Mouse (Mus musculus) spleen, adult 2 months (tissue): Measurements from ENCODE around the gene Tbl1xr1. TPM values are rescaled to one million over a fixed set of nuclear protein-coding genes. Genes with fewer than 3 reads are reported as not detected.

Experiments used
- DNase-seq, 2 experiments: peaks; one replicate each; pipeline versions ENCODE4 v3.0.0 to v3.0.0-alpha.2; 2012 to 2021; ENCODE audit warnings: low spot score in 2 of 2, low read depth in 1 of 2
- H3K27ac ChIP-seq: fragments of 200-500 bp; 2 replicates; pipeline ENCODE4 v1.5.1; 2012; ENCODE audit warnings: low read length, inconsistent platforms; ENCODE audit not compliant: insufficient read depth
- H3K27me3 ChIP-seq: fragments of 200-500 bp; 2 replicates; pipeline ENCODE4 v1.6.1; 2012; ENCODE audit warnings: mild to moderate bottlenecking, moderate library complexity, low read length, inconsistent platforms; ENCODE audit not compliant: control insufficient read depth, insufficient read depth
- H3K36me3 ChIP-seq: fragments of 200-500 bp; 2 replicates; pipeline ENCODE4 v1.6.1; 2012; ENCODE audit warnings: mild to moderate bottlenecking, low read length, inconsistent platforms; ENCODE audit not compliant: control insufficient read depth, insufficient read depth
- H3K4me1 ChIP-seq: fragments of 200-500 bp; 2 replicates; pipeline ENCODE4 v1.6.1; 2011; ENCODE audit warnings: inconsistent platforms; ENCODE audit not compliant: control insufficient read depth, insufficient read depth, insufficient read length
- H3K4me3 ChIP-seq: fragments of 200-500 bp; 2 replicates; pipeline ENCODE4 v1.5.1; 2011; ENCODE audit warnings: mild to moderate bottlenecking, inconsistent platforms; ENCODE audit not compliant: insufficient read depth, insufficient read length; ENCODE audit errors: extremely low read depth
- CTCF ChIP-seq: fragments of 200-500 bp; IDR thresholded peaks from 2 replicates; pipeline ENCODE4 v1.5.1; 2011; ENCODE audit warnings: mild to moderate bottlenecking, inconsistent platforms; ENCODE audit not compliant: insufficient read depth, insufficient read length, insufficient replicate concordance; ENCODE audit errors: extremely low read depth
- POLR2A ChIP-seq: fragments of 200-500 bp; IDR thresholded peaks from 2 replicates; pipeline ENCODE4 v1.6.1; 2011; ENCODE audit warnings: low read depth, low read length, inconsistent platforms
- WGBS: fragments of 180-500 bp; shearing (Covaris S2); methylation state at CpG from one replicate; pipeline ENCODE4 v1.1.7; 2018; 5-methylcytosine and 5-hydroxymethylcytosine counted together
- polyA plus RNA-seq: library from polyadenylated mRNA; depleted of rRNA; stranded (reverse); fragments of >200 nt; gene quantifications from 2 replicates; pipeline ENCODE4 v1.2.3, GENCODE M21; 2012

Tbl1xr1 gene
- polyA plus RNA-seq, 1 experiment = 17.8 TPM

- TF ChIP-seq CTCF (no peak), POLR2A (no peak)
- H3K4me1 ChIP-seq = peaks cover 8% of the 10 kb centered on the region
- DNase-seq = no peak
- WGBS = 84% methylated on average over 2 of the region's 2 CpGs
- H3K36me3 ChIP-seq = 0 out of 2 replicates have a peak, but pooled peaks cover 1% of the 10 kb centered on the region
- H3K27me3 ChIP-seq = no peaks in the 10 kb centered on the region
- H3K4me3 ChIP-seq = no peak overlapping the region
- H3K27ac ChIP-seq = no peak overlapping the region
Observed at GRCm38 (mm10) chr3:22123145-22123544, 46.7 kb downstream of the Tbl1xr1 start.

- H3K27ac ChIP-seq = no peak overlapping the region
- no peak for DNase-seq
- H3K27me3 ChIP-seq = no peaks in the 10 kb centered on the region
- H3K4me3 ChIP-seq = no peak overlapping the region
- TF ChIP-seq POLR2A (no peak), CTCF (no peak)
- H3K36me3 ChIP-seq = 0 out of 2 replicates have a peak, but pooled peaks cover 1% of the 10 kb centered on the region
- WGBS = 82% methylated on average over 5 of the region's 5 CpGs
- H3K4me1 ChIP-seq = peaks cover 9% of the 10 kb centered on the region
Observed at GRCm38 (mm10) chr3:22126251-22126826, 49.9 kb downstream of the Tbl1xr1 start.

GRCm38 (mm10) chr3:22131277-22131676 lies 54.8 kb downstream of the Tbl1xr1 start:
- no peak for DNase-seq
- TF ChIP-seq CTCF (no peak), POLR2A (no peak)
- H3K36me3 ChIP-seq = 0 out of 2 replicates have a peak, but pooled peaks cover 1% of the 10 kb centered on the region
- H3K4me1 ChIP-seq = peaks cover 7% of the 10 kb centered on the region
- no peaks in the 10 kb centered on the region for H3K27me3 ChIP-seq
- H3K27ac ChIP-seq = no peak overlapping the region
- WGBS = 61% methylated on average over 2 of the region's 2 CpGs
- H3K4me3 ChIP-seq = no peak overlapping the region

GRCm38 (mm10) chr3:22133626-22134025 lies 57.2 kb downstream of the Tbl1xr1 start:
- H3K27me3 ChIP-seq = no peaks in the 10 kb centered on the region
- TF ChIP-seq POLR2A = no peak
- no peak for TF ChIP-seq CTCF
- 85% methylated on average over 7 of the region's 7 CpGs for WGBS
- DNase-seq = no peak
- no peaks in the 10 kb centered on the region for H3K36me3 ChIP-seq
- H3K27ac ChIP-seq = no peak overlapping the region
- H3K4me3 ChIP-seq = no peak overlapping the region
- H3K4me1 ChIP-seq = peaks cover 14% of the 10 kb centered on the region

GRCm38 (mm10) chr3:22137793-22138579 lies 61.5 kb downstream of the Tbl1xr1 start:
- Histone ChIP-seq H3K36me3 (no peaks in the 10 kb centered on the region), H3K27ac (peak overlapping the region; percentile 26; the same call in 1 of the 2 replicates), H3K4me3 (no peak overlapping the region), H3K4me1 (peaks cover 26% of the 10 kb centered on the region), H3K27me3 (no peaks in the 10 kb centered on the region)
- TF ChIP-seq CTCF (no peak), POLR2A (no peak)
- WGBS = 22% methylated on average over 9 of the region's 9 CpGs
- DNase-seq = peak; percentile 40 to 45

GRCm38 (mm10) chr3:22138580-22139099 lies 62.2 kb downstream of the Tbl1xr1 start:
- no peak overlapping the region for H3K4me3 ChIP-seq
- H3K27ac ChIP-seq = peak overlapping the region; percentile 26; the same call in 1 of the 2 replicates

GRCm38 (mm10) chr3:22140111-22140658 lies 63.7 kb downstream of the Tbl1xr1 start:
- 73% methylated on average over 3 of the region's 3 CpGs for WGBS
- TF ChIP-seq CTCF = no peak
- no peak for TF ChIP-seq POLR2A
- H3K4me1 ChIP-seq = peaks cover 25% of the 10 kb centered on the region
- DNase-seq = no peak
- H3K27ac ChIP-seq = no peak overlapping the region
- H3K4me3 ChIP-seq = no peak overlapping the region
- no peaks in the 10 kb centered on the region for H3K36me3 ChIP-seq
- no peaks in the 10 kb centered on the region for H3K27me3 ChIP-seq

More at GRCm38 (mm10) chr3:22138580-22139099, 62.2 kb downstream of the Tbl1xr1 start:
- WGBS = 41% methylated on average over 2 of the region's 2 CpGs
- TF ChIP-seq CTCF = no peak
- TF ChIP-seq POLR2A = no peak
- Histone ChIP-seq H3K4me1 (peaks cover 25% of the 10 kb centered on the region), H3K36me3 (no peaks in the 10 kb centered on the region), H3K27me3 (no peaks in the 10 kb centered on the region)
- no peak for DNase-seq
